Mouse (Mus musculus) embryo, embryonic 10 days (tissue): ENCODE results near the gene Gtf3c2.
A peak's percentile ranks its signal among the peaks of the same experiment; 100 is the strongest.
"Not testable (repeated sequence)": the region's sequence is repeated elsewhere in the genome, so short reads cannot be mapped to it uniquely, and the experiment has no call there.

Experiments
- DNase-seq: peaks from one replicate; pipeline ENCODE4 v3.0.0-alpha.2; 2015; ENCODE audit warnings: low spot score

The Gtf3c2 gene

DNA sequence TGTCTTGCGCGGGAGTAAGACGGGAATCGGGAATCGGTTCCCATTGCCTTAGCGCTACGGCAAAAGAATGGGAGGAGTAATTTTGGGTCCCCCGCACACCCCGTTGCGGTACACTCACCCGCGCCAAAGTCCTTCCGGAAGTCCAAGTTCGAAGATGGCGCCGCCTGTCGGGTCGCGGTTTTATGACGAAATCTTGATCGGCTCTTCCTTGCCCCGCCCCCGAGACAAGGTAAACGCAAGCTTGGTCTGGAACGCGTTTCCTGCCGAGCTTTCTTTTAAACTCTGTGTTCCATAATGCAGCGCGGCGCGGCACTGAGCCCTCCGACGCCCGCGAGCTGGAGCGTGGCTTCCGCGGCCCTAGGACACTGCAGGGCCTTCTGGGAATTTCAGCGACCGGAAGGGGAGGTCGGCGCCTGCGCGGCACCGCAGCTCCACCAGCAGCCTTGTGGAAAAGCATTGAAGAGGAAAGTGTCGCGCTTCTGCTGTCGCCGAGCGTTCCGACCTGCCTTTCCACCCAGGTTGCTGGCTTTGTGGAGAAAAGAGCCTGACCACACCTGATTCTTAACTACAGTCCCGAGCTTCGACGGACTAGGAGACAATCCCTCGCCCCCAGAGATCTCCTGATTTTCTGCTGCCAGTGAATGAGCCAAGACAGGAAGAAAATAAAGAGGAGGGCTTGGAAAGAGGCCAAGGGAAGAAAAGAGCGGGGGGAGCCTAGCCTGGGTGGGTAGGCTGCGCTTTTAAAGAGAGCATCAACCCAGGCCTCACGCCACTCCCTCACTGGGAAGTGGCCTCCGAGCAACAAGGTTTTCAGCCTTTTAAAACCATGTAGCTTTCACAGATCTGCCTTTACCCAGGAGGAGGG, at the start of gene Gtf3c2, which contains the start of gene Gm29609:
Gtf3c2 (minus strand) TSS at position 379 of the 865 bp plus-strand sequence.
Gm29609 (minus strand) TSS at position 146 of the 865 bp plus-strand sequence.
- peak; percentile 97 for DNase-seq

GRCm38 (mm10) chr5:31226641-31227040, 46.7 kb upstream of the Gtf3c2 start:
- no peak for DNase-seq

- no peak for DNase-seq
Observed at GRCm38 (mm10) chr5:31222696-31223095, 42.8 kb upstream of the Gtf3c2 start.

DNA sequence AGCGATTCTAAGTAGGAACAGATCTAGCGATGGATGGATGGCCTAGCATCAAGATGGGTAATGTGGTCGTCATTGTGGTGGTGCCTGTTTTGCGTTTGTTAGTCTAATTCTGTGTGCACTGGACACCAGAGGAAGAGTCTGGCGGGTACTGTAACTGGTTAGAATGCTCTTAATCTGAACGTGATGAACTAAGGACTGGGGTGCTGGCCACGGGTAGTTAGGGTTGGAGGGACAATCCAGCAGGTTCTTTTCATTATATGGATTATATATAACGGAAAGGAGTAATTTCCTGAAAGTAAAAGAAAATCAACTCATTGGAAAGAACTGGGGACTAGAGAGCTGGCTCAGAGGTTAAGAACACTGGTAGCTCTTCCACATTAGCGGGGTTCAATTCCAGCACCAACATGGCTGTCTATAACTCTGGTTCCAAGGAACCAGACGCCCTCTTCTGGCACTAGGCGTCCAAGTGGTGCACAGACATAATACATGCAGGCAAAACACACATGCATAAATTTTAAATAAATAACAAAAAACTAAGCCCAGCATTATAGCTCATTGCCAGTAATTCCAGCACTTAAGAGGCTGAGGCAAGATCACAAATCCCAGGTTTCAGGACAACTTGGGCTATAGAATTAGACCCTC, 41.5 kb upstream of the Gtf3c2 start:
- peak; percentile 86 for DNase-seq

GRCm38 (mm10) chr5:31220448-31221303, 40.7 kb upstream of the Gtf3c2 start, which contains the start of gene Ppm1g:
Ppm1g (minus strand) TSS chr5:31220687.
- DNase-seq: peak; percentile 98

DNA sequence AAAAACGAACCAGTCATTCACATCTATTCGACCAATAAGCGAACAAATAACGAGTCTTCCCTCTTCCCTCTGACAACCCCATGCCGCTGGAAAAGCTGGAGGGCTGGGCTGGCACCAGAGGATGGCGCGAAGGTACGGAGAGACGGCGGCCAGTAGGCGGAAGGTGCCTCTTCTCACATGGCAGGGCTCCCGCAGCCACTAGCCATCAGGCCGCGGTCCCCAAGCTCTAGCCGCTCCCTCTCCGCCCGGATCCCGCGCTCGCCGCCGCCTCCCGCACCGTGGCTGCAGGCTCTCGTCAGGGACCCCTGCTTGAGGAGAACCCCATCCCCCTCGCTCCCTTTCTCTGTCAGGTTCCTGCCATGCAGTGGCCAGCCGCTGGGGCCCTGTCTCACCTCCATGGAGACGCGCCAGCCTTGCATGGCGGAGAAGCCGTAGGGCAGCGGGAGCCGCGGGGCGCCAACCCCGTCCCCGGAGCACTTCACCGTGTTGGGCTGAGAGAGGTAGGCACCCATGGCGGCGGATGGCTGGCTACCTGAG, 40.0 kb upstream of the Gtf3c2 start:
- peak; percentile 64 for DNase-seq

DNA sequence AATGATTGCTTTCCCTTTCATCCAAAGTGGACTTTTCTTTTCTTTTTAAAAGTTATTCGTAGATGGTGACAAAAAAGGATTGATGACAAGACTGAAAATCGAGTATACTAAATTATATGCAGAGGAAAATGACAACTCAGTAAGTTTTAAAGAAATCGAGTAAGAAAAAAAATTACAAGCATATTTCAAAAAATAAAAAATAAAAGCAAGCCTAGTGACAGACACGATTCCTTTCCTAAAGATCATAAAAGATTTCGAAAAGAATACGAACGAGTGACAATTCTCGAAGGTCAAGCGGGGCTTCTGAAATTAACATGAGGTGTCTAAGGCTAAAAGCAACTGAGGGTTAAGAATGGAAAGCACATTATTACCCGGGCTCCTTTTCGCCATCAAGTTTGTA, 39.5 kb upstream of the Gtf3c2 start:
- no peak for DNase-seq

GRCm38 (mm10) chr5:31219070-31219469, 39.1 kb upstream of the Gtf3c2 start:
- peak; percentile 61 for DNase-seq

GRCm38 (mm10) chr5:31218294-31218693, 38.4 kb upstream of the Gtf3c2 start:
- DNase-seq: no peak

DNA sequence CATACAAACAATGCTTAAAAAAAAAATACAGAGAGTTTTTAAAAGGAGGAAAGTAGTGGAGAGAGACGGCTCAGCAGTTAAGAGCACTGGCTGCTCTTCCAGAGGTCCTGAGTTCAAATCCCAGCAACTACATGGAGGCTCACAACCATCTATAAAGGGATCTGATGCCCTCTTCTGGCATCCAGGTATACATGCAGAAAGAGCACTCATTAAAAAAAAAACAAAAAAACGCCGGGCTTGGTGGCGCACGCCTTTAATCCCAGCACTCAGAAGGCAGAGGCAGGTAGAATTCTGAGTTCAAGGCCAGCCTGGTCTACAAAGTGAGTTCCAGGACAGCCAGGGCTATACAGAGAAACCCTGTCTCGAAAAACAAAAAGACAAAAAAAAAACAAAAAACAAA, 36.6 kb upstream of the Gtf3c2 start:
- not testable (repeated sequence) for DNase-seq

DNA sequence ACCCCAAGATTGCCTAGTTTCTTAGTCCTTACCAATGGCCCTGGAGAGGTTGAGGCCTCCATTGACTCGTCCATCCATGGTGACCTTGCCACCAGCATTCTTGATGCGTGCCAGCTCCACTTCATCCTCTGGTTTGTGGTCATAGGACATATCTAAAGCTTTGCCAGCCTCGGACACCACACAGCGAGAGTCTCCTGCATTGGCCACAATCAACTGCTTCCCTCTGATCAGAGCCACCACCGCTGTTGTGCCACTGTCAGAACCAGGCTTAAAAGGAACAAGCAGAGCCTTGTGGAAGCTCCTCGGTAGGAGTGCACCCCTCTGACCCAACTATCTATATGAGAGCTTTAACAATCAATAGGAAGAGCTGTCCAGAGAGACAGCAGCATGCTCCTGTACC, 24.5 kb upstream of the Gtf3c2 start:
- no peak for DNase-seq

GRCm38 (mm10) chr5:31203866-31204265, 23.9 kb upstream of the Gtf3c2 start:
- no peak for DNase-seq

DNA sequence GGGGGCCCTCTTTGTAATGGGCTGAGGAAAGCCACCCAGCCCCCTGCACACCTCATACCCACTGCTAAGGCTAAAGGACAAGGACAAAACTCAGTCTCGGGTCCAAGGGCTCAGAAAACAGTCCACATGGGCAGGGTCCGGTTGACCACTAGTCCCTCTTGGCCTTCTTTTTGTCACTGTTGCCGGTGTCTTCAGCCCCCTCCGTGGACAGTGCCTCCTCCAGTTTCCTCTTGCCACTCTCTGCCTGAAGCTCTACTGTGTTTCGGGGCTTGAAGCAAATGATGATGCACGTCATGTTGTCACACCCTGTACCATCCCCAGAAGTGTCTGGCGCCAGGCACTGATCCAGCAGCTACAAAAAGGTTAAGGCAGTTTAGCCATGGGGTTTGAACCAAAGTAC, 23.0 kb upstream of the Gtf3c2 start:
- no peak for DNase-seq

GRCm38 (mm10) chr5:31201742-31202590, 22.0 kb upstream of the Gtf3c2 start, which contains the start of gene Zfp513:
Zfp513 (minus strand) TSS chr5:31202303.
- peak; percentile 99 for DNase-seq

DNA sequence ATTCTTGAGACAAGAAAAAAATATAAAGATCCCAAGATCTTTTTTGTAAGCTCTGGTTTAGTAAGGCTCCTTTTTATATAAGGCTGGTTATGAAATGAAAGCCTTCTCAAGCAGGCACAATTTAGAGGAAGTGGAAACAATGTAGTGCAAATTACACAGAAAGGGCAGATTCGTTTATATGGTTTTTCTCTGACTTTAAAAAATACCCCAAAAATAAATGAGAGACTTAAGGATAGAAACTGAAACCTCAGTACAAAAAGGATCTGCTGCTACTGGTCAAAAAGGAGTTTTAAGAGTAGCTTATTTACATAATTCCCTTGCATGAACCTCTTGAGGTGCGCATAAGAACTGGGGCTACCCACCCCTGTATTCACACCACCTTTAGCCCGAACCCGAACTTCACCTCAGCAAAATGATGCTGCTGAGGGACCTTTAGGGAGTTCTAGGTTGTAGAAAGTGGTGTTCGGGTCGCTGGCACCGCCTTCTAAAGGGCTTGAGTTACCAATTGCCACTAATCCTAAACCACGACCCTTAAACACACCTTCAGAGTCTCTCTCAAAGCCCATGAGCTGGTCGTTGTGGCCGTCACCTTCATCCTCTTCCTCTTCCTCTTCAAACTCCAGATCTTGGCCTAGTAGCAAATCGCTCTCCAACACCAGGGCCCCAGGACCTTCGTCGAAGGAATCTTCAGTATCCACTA, 21.2 kb upstream of the Gtf3c2 start:
- no peak for DNase-seq

DNA sequence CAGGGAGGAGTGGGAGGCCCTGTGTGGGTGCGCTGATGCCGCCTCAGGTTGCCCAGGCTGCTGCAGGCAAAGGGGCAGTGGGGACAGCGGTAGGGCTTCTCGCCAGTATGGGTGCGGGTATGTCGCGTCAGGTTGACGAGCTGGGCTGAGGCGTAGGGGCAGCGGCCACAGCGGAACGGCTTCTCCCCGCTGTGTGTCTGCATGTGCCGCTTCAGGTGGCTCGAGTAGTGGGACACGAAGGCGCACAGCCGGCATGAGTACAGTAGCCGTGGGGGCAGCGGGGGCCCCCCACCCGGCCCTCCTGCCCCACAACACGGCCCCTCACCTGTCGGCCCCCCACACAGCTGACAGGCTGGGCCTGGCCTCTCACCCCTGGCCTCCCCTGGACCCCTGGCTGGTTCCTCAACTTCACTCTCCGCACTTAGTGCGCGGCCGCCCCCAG, 20.4 kb upstream of the Gtf3c2 start:
- no peak for DNase-seq

DNA sequence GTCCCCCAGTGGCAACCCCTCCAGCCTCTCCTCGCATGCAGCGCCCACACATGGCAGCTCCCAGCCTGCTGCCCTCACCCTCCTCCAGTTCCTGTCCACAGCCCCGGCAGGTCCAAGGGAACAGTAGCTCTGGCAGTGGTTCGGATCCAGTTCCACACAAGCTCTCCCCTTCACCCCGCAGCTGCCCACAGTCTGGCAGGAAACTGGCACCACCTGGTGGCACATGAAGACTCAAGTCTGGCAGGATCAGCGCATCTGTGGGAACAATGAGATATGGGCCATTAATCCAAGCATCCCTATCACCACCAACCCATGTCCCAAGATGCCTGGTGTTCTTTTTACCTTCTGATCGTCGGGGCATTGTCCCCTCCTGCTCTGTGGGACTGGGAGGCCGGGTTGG, 19.9 kb upstream of the Gtf3c2 start:
- DNase-seq: no peak

DNA sequence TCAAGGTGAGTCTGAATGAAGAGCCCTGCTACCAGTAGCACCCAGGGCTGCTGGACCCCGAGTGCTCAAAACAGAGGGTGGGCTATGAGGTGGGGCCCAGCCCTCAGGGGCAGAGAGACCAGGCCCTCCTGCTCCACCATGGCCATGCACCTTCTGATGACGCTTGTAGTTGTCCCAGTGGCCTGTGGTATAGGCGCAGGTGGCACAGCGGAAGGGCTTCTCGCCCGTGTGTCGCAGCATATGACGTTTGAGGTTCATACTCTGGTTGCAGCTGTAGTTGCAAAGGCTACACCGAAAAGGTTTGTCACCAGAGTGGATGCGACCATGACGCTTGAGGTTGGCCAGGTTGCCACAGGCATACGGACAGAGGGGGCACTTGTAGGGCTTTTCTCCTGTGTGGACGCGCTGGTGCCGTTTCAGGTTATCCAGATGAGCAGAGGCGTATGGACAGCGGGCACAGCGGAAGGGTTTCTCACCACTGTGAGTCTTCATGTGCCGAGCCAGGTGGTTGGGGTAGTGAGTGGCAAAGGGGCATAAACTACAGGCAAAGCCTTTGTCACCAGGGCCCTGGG, 19.5 kb upstream of the Gtf3c2 start:
- DNase-seq: no peak

- no peak for DNase-seq
Observed at GRCm38 (mm10) chr5:31198616-31199320, 18.8 kb upstream of the Gtf3c2 start.
